Mouse (Mus musculus): ENCODE data around the gene Plppr1.

Gene Plppr1

DNA sequence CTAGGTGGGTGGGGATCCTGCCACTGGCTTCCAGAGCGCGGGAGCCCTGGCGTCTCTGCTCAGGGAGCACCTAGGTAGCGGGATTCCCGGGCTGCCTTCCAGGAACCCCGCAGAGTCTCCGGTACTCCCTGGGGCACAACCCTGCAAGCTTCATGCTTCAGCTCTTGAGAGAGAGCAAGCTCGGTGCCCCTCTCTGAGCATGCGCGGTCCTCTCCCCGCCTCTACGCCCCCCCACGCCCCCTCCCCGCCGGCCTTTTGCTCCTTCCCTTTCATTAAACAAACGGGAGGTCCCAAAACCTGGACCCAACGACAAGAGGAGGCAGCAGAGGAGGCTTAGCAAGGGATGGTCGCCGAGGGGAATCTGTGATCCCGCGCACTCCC lies at the start of gene Plppr1:
Gene Plppr1, plus strand, starts transcription at position 253 of the 381 bp plus-strand sequence.
- DNase-seq (ENCODE audit: low read depth, low spot score) = no peak

DNA sequence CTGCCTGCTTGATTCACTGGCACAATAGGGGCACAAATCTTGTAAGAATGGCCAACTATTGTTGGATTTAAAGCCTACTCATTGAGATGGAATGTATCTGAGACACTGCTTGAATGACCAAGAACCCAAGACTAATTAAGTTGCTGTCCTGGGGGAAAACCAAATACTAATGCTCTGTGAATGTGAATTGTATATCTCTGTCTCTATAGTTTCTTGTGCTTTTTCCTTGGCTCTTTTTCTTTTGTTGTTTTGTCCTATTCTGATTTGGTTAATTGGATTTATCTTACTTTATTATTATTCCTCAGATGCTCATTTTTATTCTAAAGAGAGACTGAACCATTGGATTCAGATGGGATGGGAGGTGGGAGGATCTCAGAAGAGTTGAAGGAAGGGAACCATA lies 42.4 kb upstream of the Plppr1 start:
- no peak for DNase-seq (ENCODE audit: low read depth, low spot score)

DNA sequence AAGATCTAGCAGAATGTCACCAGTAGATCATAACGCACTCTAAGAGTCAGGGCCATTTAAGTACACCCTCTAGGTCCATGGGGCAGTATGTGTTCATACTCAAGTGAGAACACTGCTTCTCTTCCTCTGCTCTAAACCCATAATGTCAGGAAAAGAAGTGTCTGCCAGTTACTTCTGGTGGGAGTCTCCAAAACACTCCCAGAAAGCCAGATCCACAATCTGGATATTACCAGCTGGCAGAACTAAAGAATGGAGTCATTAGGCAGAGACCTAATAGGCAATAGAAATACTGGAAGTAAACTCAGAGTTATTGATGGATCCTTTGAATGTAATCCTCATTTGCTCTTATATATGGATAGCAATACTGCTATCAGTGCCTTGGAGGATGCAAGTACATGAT lies 35.9 kb upstream of the Plppr1 start:
- no peak for DNase-seq (ENCODE audit: low read depth, low spot score)

DNA sequence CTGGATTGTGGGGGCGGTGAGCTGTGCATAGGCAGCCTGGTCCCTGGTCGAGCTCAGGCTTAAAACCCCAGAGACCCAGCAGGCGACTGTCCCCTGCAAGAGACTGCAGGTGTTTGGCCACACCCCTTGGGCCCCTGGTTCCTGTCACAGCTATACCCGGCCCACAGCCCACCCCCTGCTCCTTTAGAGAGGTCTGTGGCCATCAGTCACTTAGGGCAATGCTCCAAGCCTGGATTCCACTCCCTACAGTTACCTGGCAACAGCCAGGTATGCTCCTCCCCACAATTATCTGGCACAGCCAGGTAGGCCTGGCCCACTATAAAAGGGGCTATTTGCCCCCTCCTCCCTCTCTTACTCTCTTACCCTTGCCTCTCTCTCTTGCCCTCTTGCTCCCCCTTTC lies 20.8 kb upstream of the Plppr1 start:
- DNase-seq (ENCODE audit: low read depth, low spot score) = no peak

DNA sequence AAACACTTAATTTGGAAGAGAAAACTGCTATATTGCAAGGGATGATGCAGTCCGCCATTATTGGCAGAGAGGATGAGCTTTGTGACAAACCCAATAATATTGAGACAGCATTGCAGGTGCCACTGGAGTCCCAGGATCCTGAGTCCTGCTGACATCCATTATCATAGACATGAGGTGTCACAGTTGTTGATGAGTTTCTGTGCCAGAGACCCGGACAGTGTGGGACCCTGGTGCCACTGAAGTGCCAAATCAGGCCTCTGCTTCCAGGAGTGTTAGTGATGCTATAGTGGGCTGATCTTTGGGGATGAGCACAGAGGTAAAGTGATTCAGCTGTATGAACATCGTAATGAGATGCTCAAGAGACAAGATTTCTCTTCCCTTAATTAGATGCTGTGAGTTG lies 19.2 kb upstream of the Plppr1 start:
- DNase-seq (ENCODE audit: low read depth, low spot score) = no peak

DNA sequence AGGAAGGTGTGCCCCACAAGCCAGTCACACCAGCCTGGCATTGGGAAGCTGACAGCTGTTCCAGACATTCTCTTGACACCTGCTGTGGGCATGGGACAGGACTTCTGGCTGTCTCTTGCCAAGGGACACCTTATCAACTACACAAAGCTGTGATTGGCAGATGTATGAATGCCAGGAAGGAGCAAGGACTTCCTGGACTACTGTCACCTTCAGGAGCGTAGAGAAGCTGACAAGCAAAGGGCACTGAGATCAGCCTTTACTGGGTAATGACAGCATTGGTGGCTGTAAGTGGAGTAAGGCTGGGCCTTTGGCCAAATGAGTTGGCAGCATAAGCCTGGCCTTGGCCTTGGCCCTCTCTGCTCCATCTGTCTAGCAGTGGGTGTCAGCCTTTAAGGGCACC lies 17.4 kb upstream of the Plppr1 start:
- no peak for DNase-seq (ENCODE audit: low read depth, low spot score)

DNA sequence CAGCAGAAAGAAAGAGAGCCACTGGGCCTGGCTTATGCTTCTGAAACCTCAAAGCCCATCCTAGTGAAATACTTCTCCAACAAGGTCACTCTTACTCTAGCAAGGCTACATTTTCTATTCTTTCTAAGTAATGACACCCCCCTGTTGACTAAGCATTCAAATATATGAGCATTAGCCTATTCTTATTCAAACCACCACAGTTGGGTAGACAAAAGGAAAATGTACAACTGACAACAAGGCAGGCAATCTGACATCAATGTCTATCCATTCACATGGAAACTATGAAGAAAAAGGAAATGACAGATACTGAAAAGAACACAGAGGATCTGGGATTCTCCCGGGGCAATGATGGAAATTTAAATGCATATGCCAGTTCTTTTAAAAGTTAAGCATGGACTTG lies 8.4 kb upstream of the Plppr1 start:
- DNase-seq (ENCODE audit: low read depth, low spot score) = no peak

DNA sequence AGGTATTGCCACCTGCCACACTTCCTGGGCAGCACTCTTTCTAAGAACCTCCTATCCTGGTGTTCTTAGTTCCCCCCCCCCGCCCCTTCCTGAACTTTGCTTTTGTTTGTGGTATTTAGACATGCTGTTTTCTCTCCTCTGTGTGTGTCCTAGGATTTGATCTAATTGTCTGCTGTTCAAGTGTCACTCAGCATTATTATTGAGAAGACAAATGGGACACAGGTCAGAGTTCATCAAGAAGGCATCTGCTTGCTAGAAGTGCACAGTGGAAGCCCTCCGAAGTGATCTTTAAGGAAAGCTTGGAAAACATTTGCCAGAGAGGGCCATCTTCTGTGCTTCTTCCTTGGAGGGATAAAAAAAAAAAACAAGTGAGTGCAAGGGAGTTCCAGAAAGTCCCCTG lies 1.2 kb upstream of the Plppr1 start:
- no peak for DNase-seq (ENCODE audit: low read depth, low spot score)

DNA sequence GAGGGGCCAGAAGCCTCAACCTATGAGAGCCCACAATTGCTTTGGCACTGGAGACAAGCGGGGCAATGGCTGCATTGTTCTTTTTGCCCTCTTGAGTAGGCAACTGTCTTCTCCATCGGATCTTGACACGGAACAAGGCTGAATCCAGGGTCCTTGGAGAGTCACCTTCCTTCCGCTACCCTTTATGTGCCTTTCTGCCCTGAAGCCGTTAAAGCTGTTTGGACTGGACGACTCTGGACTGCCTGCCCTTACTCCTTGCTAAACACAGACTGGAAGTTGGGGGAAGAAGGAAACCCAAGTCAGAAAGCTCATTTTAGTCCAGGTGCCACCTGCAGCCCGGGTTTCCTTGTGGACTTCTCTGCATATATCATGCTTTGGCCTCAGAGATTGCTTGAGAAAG lies 516 bp upstream of the Plppr1 start:
- DNase-seq (ENCODE audit: low read depth, low spot score) = no peak

DNA sequence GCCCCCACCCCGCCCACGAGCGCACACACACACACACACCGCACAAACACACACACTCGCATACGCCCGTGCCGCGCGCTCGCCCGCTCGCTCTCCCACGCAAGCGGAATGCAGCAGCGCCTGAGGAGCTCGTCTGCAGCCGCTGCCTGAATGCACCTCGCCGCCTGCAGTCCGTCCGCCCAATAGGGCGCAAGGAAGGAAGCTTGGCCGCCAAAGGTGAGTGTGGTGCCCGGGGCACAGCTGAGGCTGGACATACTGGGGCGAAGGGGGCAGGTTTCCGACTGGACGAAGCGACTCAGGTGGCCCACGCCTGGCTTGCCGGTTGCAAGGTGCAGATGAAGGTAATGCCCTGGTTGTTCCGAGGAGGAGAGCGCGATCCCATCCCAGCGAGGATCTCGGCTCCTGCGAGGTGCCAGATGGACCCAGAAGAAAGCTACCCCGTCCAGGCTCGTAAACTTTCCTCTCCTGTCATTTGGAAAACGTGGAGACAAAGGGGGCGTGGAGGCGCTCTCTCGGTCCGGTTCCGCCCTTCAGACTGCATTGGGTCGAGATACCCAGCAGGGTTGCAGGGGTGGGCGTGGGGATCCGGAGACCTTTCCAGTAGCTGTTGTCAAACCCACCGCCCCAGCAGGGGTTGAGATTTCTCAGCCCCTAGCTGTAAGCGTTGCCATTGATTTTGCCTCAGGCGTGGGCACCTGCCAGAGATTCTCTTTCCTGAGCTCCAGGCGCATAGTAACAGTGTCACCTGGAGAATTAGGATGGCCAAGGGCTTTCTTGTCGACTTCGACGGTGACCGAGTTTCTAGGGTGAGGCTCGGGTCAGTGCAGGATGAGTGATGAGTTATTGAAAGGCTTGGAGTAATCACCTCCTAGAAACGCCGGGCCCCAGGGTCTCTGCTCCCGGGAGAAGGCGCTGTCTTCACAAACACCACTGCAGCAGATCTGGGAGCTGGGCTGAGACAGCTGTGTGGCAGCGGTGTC lies 619 bp downstream of the Plppr1 start:
- DNase-seq (ENCODE audit: low read depth, low spot score) = no peak

DNA sequence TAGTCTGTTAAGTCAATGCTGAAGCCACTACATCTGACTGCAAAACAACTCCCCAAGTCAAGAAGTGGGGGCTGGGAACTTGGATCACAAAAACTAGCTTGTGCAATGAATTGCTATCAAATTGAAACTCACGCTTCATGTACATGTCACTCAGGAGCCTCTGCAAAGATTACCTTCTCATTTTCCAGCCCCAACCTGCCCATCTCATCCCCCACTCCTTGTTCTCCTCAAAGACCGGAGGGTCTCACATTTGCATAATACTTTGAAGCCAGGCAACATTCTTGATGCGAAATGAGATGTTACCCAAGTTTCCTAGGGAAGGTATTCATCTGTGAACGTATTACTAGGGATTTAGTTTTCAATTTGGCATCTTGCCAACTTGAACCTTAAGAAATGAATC lies 10.4 kb downstream of the Plppr1 start:
- DNase-seq (ENCODE audit: low read depth, low spot score) = no peak

DNA sequence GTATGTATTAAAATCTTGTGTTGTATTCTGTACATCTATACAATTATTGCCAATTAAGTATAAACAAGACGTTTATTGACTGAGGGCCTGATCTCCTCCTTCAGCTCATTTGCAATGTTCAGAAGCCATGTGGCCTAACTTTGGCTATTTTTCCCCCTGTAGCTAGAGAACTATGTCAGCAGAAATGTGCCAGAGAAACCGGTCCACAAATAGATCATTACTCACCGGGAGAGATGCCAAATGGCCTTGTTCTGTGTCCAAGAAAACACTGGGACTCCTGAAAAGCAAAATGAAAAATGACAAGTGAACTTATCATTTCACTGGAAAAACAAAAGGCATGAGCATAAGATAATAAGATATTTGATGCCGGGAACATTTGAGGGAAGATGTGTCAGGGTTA lies 13.8 kb downstream of the Plppr1 start:
- DNase-seq (ENCODE audit: low read depth, low spot score) = no peak

DNA sequence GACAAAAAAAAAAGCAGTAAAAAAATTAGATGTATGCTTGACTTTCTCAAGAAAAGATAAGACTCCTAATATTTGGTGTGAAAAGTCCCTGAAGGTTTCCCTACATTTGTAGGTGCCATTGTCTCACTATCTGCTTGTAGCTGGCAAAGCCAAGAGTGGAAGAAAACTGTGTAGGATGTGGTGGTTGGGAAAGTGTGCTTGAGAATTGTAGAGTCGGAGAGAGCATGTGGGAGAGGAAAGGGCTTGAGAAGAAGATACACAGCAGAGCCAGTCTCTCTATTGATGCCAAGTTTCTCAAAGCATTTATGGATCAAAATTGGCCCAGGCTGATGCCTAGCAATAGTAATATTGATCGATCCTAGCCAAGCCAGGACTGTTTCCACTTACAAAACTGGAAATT lies 16.8 kb downstream of the Plppr1 start:
- no peak for DNase-seq (ENCODE audit: low read depth, low spot score)

DNA sequence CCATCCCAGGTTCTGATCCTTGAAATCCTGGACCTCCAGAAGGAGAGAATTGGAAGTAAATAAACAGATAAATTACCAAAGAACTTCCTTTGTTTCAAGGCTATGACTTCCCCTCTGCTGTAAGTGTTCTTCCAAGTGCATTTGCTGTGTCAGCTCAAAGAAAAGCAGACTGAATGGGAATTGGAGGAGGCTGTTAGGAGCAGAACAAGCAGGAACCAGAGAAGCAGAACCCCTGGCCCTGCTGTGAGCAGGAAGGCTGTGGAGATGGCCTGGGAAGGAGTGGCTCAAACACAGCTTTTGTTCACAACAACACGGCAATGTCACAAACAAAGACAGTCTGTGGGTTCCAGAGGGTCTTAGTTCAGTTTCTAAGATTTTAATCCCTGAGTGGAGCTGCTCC lies 20.3 kb downstream of the Plppr1 start:
- no peak for DNase-seq (ENCODE audit: low read depth, low spot score)

DNA sequence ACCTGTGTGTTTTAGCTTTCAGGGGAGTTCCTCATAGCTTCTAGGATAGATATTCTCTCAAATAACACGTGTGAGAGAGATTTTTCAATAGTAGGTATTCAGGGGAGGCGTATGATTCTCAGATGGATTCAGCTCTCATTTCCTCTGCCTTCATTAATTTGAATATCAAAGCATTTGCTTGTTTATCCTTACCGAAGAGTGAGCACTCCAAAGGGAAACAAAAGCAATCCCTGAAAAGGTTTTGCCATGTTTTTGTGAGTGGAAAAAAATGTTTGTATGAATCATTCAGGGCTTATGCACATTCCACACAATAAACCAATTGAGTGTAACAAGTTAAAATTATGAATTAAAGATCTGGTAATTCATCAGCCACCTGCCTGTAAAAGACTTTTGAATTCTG lies 29.1 kb downstream of the Plppr1 start:
- DNase-seq (ENCODE audit: low read depth, low spot score) = no peak

DNA sequence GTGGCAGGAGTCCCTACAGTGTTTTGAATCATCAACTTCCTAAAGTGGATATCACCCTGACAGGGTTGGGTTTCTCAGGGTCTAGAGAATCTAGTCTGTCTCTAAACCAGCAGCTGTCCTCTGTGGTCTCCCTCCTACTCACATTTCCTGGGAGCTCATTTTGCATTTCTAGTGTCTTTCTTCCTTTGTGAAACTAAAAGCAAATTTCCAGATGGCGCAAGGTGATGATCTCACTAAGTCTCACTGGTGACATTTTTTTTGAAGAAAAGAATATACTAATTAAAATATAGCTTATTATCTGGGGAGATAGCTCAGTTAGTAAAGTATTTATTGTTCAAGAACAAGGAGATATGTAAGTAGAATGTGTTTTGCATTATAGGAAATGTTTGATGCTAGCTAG lies 31.4 kb downstream of the Plppr1 start:
- no peak for DNase-seq (ENCODE audit: low read depth, low spot score)

DNA sequence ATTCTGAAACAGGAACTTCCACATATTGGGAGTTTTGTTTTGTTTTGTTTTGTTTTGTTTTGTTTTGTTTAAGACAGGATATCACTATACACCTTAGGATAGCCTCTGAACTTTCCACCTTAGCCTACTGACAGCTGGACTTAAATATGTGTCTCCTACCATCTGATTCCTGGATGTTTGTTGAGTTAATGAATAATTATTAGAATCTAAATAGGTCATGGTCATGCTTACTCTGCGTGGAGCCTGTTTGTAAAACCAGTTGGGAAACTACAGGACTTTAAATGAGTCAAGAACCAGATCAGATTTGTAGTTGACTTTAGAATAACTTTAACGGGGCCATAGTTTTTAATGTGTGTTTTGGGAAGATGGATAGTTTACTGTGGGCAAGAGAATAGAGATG lies 40.4 kb downstream of the Plppr1 start:
- no peak for DNase-seq (ENCODE audit: low read depth, low spot score)

DNA sequence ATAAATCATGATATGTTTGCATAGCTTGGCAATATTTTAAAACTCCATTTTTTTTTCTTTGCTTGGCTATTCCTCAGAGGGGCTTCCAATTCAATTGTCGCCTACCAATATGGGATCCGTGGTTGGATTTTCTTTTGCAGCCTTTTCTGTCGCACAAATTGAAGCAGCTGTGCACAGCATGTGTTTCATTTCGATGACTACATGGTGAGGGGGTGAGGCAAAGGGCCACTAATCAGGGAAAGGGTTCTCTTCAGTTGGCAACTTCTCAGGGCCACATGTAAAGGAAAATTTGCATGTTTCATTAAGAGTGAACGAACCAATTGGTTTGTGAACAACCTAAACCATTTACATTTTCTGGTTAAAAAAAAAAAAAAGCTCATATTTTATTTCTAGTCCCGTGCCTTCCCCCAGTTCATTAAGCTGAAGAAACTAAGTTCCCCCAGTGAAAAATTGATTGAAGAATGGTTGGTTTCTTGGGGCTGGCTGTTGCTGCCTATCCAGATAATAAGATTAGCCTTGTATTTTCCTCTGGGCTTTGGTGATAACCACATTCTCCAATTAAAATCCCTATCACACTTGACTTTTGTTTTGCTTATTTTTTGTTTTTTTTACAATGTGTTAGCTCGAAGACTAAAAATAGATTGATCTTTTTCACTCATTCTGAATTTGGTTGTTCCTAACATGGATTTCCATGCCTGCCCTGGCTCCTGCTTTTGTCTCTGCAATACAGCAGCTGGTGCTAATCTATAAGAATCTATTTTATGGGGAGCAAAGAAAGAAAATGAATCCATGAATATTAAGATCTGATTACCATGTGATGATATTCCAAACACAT lies 43.1 kb downstream of the Plppr1 start:
- no peak for DNase-seq (ENCODE audit: low read depth, low spot score)

DNA sequence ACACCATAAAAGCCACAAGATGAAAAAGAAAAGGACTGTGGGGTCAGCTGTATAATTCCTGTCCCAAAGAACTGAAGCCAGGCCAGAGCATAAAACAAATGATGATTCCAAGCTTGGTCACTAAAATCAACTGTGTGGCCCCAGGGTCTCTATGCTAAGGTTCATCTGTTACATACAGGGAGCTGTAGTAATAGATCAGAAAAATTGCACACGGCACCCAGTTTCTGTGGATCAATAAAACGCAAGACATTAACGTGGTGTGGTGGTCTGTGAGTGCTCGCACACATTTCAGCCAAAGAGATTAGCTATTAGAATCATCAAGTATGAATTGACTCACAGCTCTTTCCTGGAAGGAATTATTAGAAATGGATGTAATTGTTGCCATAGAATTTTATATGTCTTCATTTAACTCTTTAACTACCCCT lies 43.7 kb downstream of the Plppr1 start:
- DNase-seq (ENCODE audit: low read depth, low spot score) = no peak

DNA sequence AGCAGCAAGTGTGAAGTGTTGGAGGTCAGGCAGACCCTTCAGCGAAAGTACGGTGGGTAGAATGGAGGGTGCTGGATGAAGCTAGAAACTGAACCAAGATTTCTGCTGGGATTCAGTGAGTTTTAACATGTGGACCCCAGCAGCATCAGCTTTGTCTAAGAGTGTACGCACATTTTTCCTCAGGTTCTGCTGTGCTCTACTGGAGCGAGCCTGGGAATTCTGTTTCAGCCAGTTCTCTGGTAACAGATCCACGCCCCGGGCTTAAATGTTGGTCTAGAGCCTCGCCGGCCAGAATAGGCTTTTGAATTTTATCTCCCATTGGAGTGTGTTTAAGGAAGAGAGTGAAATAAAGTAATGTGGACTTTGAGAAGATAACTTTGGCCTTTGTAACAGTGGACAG lies 45.8 kb downstream of the Plppr1 start:
- no peak for DNase-seq (ENCODE audit: low read depth, low spot score)

DNA sequence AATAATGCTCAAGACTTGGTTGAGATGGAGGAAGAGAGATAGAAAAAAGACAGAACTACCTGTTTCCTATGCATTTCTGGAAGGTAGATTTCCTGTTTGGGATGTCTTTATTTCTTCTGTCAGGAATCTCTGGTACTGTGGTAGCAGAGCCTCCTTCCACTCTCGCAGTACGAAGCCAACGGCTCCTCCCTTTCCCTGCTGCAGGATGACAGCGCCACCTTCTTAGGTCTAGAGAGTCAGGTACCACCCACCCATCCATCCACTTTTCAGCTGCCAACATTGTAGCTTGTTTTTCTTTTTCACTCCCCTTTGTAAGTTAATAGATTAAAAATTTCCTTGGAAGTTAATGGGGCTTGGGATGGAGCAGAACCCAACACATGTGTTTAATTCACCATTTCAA lies 48.8 kb downstream of the Plppr1 start:
- no peak for DNase-seq (ENCODE audit: low read depth, low spot score)

DNA sequence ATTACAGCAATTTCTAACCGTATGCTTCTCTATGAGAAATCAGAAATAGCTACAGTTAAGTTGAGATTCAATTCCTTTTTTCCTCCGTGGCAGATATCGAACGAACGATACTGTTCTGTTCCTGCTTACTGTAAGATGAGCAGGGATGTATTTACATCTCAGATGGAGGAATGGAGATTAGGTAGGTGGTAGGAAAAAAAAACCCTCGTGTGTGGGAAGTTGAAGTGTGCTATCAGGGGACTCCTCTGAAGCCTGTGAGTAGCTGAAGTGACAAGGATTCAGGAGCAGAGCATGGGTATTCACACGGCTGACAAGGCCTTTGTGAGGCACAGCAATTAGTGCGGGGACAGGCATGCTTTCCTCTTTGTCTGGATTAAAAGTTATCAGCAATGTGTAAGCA lies 49.3 kb downstream of the Plppr1 start:
- no peak for DNase-seq (ENCODE audit: low read depth, low spot score)

DNA sequence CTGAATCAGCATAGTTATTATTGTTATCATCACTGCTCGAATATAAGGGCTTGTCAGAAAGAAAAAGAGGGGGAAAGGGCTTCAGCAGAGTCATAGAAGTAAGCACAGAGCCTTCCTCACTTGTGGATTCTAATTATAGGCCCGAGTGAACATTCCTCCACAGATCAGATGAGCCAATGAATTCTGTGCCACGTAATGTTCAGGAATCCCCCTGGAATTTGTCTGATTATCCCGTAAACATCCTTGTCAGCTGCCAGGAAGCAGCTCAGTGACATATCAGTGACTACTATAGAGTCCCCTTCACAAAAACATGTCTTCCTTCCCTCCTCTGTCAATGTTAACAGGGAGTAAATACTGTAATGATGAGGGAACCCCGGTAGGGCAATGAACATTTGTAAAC lies 50.9 kb downstream of the Plppr1 start:
- no peak for DNase-seq (ENCODE audit: low read depth, low spot score)
